Mouse (Mus musculus): ENCODE data around the gene Gck. TPM values are rescaled to one million over a fixed set of nuclear protein-coding genes. Genes with fewer than 3 reads are reported as not detected.
A peak's percentile ranks its signal among the peaks of the same experiment; 100 is the strongest.

Gck gene
- polyA plus RNA-seq (2014; fragmentation: Nextera tagmentation; extraction: Ambion mirVana), result 0.75 and 2.0 TPM in 2 replicates

GRCm38 (mm10) chr11:5949586-5950352, at the start of gene Gck:
Gck (minus strand) TSS chr11:5950081.
- Histone ChIP-seq H3K36me3 (ENCODE audit: control insufficient read depth, insufficient read depth, low read length) (no peaks in the 10 kb centered on the region), H3K27ac (ENCODE audit: low read length) (peak within 1 kb of the TSS; percentile 23; the same call in 1 of the 2 replicates), H3K9ac (replicated peaks; ENCODE audit: low read depth, low read length) (no peak within 1 kb of the TSS), H3K4me3 (ENCODE audit: low read depth, low read length) (no peak within 1 kb of the TSS), H3K4me2 (replicated peaks; ENCODE audit: low read depth, low read length) (no peak within 1 kb of the TSS), H3K9me3 (ENCODE audit: control insufficient read depth, low read depth, low read length) (no peaks in the 10 kb centered on the region), H3K4me1 (ENCODE audit: control insufficient read depth, insufficient read depth, low read length) (peaks cover 7% of the 10 kb centered on the region; the same call in 1 of the 2 replicates), H3K27me3 (ENCODE audit: control insufficient read depth, insufficient read depth, low read length) (no peaks in the 10 kb centered on the region)
- 65% methylated on average over 8 of the region's 8 CpGs for WGBS
- ATAC-seq (ENCODE audit: insufficient number of reproducible peaks, insufficient read depth, low FRiP score, low read depth), result peak; percentile 43; the same call in 1 of the 2 replicates

DNA sequence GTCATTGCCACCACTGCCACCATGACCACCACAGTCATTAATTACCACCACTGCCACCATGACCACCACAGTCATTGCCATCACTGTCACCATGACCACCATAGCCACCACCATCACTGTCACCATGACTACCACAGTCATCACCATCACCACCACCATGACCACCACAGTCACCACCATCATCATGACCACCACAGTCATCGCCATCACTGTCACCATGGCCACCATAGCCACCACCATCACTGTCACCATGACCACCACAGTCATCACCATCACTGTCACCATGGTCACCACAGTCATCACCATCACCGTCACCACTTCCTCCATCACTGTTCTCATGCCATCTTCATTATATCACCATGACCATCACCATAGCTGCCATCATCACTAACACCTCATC, 48.6 kb upstream of the Gck start:
- Histone ChIP-seq H3K9ac (replicated peaks; ENCODE audit: low read depth, low read length) (no peak overlapping the region), H3K9me3 (ENCODE audit: control insufficient read depth, low read depth, low read length) (no peaks in the 10 kb centered on the region), H3K4me3 (ENCODE audit: low read depth, low read length) (no peak overlapping the region), H3K4me1 (ENCODE audit: control insufficient read depth, insufficient read depth, low read length) (peaks cover 21% of the 10 kb centered on the region), H3K4me2 (replicated peaks; ENCODE audit: low read depth, low read length) (no peak overlapping the region), H3K36me3 (ENCODE audit: control insufficient read depth, insufficient read depth, low read length) (no peaks in the 10 kb centered on the region), H3K27ac (ENCODE audit: low read length) (no peak overlapping the region), H3K27me3 (ENCODE audit: control insufficient read depth, insufficient read depth, low read length) (no peaks in the 10 kb centered on the region)
- no peak for ATAC-seq (ENCODE audit: insufficient number of reproducible peaks, insufficient read depth, low FRiP score, low read depth)
- WGBS, result 98% methylated on average over 2 of the region's 2 CpGs

DNA sequence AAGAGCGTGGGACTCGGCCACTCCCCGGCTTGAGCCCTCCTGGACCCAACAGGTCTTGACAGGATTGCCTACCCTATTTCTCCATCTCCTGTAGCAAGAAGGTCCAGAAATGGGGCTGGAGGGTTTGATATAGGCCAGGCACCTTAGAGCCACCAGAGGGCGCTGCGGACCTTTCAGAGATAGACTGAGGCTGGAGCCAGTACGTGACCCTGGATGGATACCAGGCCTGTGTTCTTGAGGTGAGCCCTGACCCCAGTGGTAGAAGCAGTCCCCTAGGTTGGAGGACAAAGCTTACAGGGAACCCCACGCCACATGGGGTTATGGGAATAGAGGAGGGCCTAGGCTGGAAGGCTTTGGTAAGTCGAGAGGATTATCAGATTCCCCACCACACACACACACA, 46.1 kb upstream of the Gck start:
- no peak overlapping the region for H3K27ac ChIP-seq (ENCODE audit: low read length)
- peaks cover 13% of the 10 kb centered on the region for H3K4me1 ChIP-seq (ENCODE audit: control insufficient read depth, insufficient read depth, low read length)
- no peak overlapping the region for H3K4me2 ChIP-seq (replicated peaks; ENCODE audit: low read depth, low read length)
- H3K9ac ChIP-seq (replicated peaks; ENCODE audit: low read depth, low read length), result no peak overlapping the region
- H3K9me3 ChIP-seq (ENCODE audit: control insufficient read depth, low read depth, low read length), result no peaks in the 10 kb centered on the region
- no peaks in the 10 kb centered on the region for H3K27me3 ChIP-seq (ENCODE audit: control insufficient read depth, insufficient read depth, low read length)
- 0 out of 2 replicates have a peak, but pooled peaks have one; percentile 15 for ATAC-seq (ENCODE audit: insufficient number of reproducible peaks, insufficient read depth, low FRiP score, low read depth)
- H3K36me3 ChIP-seq (ENCODE audit: control insufficient read depth, insufficient read depth, low read length), result no peaks in the 10 kb centered on the region
- H3K4me3 ChIP-seq (ENCODE audit: low read depth, low read length), result no peak overlapping the region
- WGBS, result 17% methylated on average over 8 of the region's 8 CpGs

GRCm38 (mm10) chr11:5994880-5995279, 45.0 kb upstream of the Gck start:
- 71% methylated on average over 3 of the region's 3 CpGs for WGBS
- ATAC-seq (ENCODE audit: insufficient number of reproducible peaks, insufficient read depth, low FRiP score, low read depth), result no peak

DNA sequence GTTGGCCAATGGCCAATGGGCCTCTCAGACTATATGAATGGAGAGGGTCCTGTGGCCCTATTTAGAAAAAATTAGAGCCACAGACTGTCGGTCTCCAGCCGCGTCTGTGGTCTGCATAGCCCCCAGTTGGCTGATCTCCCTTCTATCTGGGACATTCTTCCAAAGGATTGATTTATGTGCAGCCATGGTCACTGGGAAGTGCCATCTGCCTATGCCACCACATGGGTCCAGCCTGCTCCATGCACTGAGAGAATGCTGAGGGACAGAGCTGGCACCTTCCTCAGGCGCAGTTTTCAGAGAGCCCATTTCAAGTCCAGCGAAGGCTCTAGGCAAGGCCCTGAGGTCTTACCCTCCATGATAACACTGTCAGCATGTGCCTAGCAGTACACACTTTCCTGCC, 44.3 kb upstream of the Gck start:
- H3K9me3 ChIP-seq (ENCODE audit: control insufficient read depth, low read depth, low read length), result no peaks in the 10 kb centered on the region
- 94% methylated on average over 5 of the region's 5 CpGs for WGBS
- no peak overlapping the region for H3K9ac ChIP-seq (replicated peaks; ENCODE audit: low read depth, low read length)
- H3K4me3 ChIP-seq (ENCODE audit: low read depth, low read length), result no peak overlapping the region
- H3K27me3 ChIP-seq (ENCODE audit: control insufficient read depth, insufficient read depth, low read length), result no peaks in the 10 kb centered on the region
- H3K27ac ChIP-seq (ENCODE audit: low read length), result no peak overlapping the region
- H3K36me3 ChIP-seq (ENCODE audit: control insufficient read depth, insufficient read depth, low read length), result no peaks in the 10 kb centered on the region
- H3K4me1 ChIP-seq (ENCODE audit: control insufficient read depth, insufficient read depth, low read length), result no peaks in the 10 kb centered on the region
- no peak overlapping the region for H3K4me2 ChIP-seq (replicated peaks; ENCODE audit: low read depth, low read length)
- ATAC-seq (ENCODE audit: insufficient number of reproducible peaks, insufficient read depth, low FRiP score, low read depth), result no peak

More at GRCm38 (mm10) chr11:5994880-5995279, 45.0 kb upstream of the Gck start:
- Histone ChIP-seq H3K9me3 (ENCODE audit: control insufficient read depth, low read depth, low read length) (no peaks in the 10 kb centered on the region), H3K36me3 (ENCODE audit: control insufficient read depth, insufficient read depth, low read length) (no peaks in the 10 kb centered on the region), H3K27ac (ENCODE audit: low read length) (no peak overlapping the region), H3K9ac (replicated peaks; ENCODE audit: low read depth, low read length) (no peak overlapping the region), H3K4me3 (ENCODE audit: low read depth, low read length) (no peak overlapping the region), H3K27me3 (ENCODE audit: control insufficient read depth, insufficient read depth, low read length) (no peaks in the 10 kb centered on the region), H3K4me1 (ENCODE audit: control insufficient read depth, insufficient read depth, low read length) (peaks cover 5% of the 10 kb centered on the region), H3K4me2 (replicated peaks; ENCODE audit: low read depth, low read length) (no peak overlapping the region)

DNA sequence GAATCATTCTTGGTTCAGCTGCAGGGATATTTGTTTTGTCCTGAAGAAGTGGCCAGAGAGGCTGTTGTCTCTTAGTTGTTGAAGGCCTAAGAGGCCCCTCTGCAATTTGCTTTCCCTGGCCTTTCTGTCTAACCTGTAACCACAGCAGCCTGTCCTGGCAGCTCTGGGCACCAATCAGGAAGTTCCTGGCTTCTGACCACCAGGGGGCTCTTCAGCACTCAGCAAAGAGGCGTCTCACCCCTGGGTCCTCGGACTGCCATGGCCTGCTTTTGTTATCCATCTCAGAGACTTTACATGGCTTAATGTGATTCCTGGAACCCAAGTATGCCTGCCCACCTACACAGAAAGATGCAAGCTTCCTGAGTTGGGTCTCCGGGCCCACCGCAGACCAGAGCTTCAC, 41.0 kb upstream of the Gck start:
- no peak overlapping the region for H3K4me2 ChIP-seq (replicated peaks; ENCODE audit: low read depth, low read length)
- no peaks in the 10 kb centered on the region for H3K36me3 ChIP-seq (ENCODE audit: control insufficient read depth, insufficient read depth, low read length)
- WGBS, result 30% methylated on average over 4 of the region's 4 CpGs
- H3K9ac ChIP-seq (replicated peaks; ENCODE audit: low read depth, low read length), result no peak overlapping the region
- no peaks in the 10 kb centered on the region for H3K27me3 ChIP-seq (ENCODE audit: control insufficient read depth, insufficient read depth, low read length)
- no peak overlapping the region for H3K4me3 ChIP-seq (ENCODE audit: low read depth, low read length)
- H3K9me3 ChIP-seq (ENCODE audit: control insufficient read depth, low read depth, low read length), result no peaks in the 10 kb centered on the region
- H3K27ac ChIP-seq (ENCODE audit: low read length), result no peak overlapping the region
- ATAC-seq (ENCODE audit: insufficient number of reproducible peaks, insufficient read depth, low FRiP score, low read depth), result no peak
- no peaks in the 10 kb centered on the region for H3K4me1 ChIP-seq (ENCODE audit: control insufficient read depth, insufficient read depth, low read length)

GRCm38 (mm10) chr11:5989954-5990593, 40.2 kb upstream of the Gck start:
- Histone ChIP-seq H3K4me3 (ENCODE audit: low read depth, low read length) (no peak overlapping the region), H3K9ac (replicated peaks; ENCODE audit: low read depth, low read length) (no peak overlapping the region), H3K4me2 (replicated peaks; ENCODE audit: low read depth, low read length) (no peak overlapping the region), H3K27me3 (ENCODE audit: control insufficient read depth, insufficient read depth, low read length) (no peaks in the 10 kb centered on the region), H3K27ac (ENCODE audit: low read length) (no peak overlapping the region), H3K36me3 (ENCODE audit: control insufficient read depth, insufficient read depth, low read length) (no peaks in the 10 kb centered on the region), H3K9me3 (ENCODE audit: control insufficient read depth, low read depth, low read length) (no peaks in the 10 kb centered on the region), H3K4me1 (ENCODE audit: control insufficient read depth, insufficient read depth, low read length) (no peaks in the 10 kb centered on the region)
- ATAC-seq (ENCODE audit: insufficient number of reproducible peaks, insufficient read depth, low FRiP score, low read depth), result no peak
- 87% methylated on average over 16 of the region's 16 CpGs for WGBS

DNA sequence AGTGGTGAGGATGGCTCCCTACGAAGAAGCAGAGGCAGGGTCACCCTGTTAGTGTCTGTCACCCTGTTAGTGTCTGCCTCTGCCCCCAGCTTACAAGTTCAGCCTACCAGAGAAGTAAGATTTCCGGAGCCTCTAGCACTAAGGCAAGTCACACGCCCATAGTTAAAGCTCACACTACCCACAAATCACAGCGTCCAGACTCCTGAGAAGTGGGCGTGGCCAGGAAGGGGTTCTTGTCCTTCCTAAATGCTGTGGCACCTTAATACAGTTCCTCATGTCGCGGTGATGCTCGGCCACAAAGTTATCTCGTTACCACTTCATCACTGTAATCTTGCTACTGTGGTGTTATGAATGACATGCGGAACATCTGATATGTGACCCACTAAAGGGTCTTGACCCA, 38.2 kb upstream of the Gck start:
- WGBS, result 74% methylated on average over 10 of the region's 10 CpGs
- H3K4me3 ChIP-seq (ENCODE audit: low read depth, low read length), result no peak overlapping the region

More for the DNA sequence above, 38.2 kb upstream of the Gck start:
- Histone ChIP-seq H3K36me3 (ENCODE audit: control insufficient read depth, insufficient read depth, low read length) (no peaks in the 10 kb centered on the region), H3K9ac (replicated peaks; ENCODE audit: low read depth, low read length) (no peak overlapping the region), H3K27me3 (ENCODE audit: control insufficient read depth, insufficient read depth, low read length) (no peaks in the 10 kb centered on the region), H3K4me1 (ENCODE audit: control insufficient read depth, insufficient read depth, low read length) (no peaks in the 10 kb centered on the region), H3K4me2 (replicated peaks; ENCODE audit: low read depth, low read length) (no peak overlapping the region), H3K27ac (ENCODE audit: low read length) (no peak overlapping the region), H3K9me3 (ENCODE audit: control insufficient read depth, low read depth, low read length) (no peaks in the 10 kb centered on the region)
- ATAC-seq (ENCODE audit: insufficient number of reproducible peaks, insufficient read depth, low FRiP score, low read depth), result no peak

All from stomach, embryonic 14.5 days (tissue).